Mouse (Mus musculus): Measurements from ENCODE around the gene Cd101. TPM values are rescaled to one million over a fixed set of nuclear protein-coding genes. Genes with fewer than 3 reads are reported as not detected.

The Cd101 gene
- polyA plus RNA-seq, 1 experiment from 2014 or later, result 0.17 TPM

- Histone ChIP-seq H3K9ac (no peak overlapping the region), H3K27ac (peak overlapping the region; percentile 9; the same call in 1 of the 2 replicates), H3K4me1 (peaks cover 19% of the 10 kb centered on the region), H3K27me3 (no peaks in the 10 kb centered on the region), H3K36me3 (no peaks in the 10 kb centered on the region), H3K9me3 (no peaks in the 10 kb centered on the region), H3K4me3 (no peak overlapping the region), H3K4me2 (no peak overlapping the region)
- 26% methylated on average over 4 of the region's 4 CpGs for WGBS
- ATAC-seq (ENCODE audit: borderline replicate concordance, extremely low read depth, low FRiP score, low TSS enrichment), result no peak
These were observed 14.1 kb downstream of the Cd101 start for GRCm38 (mm10) chr3:101015254-101015653.

DNA sequence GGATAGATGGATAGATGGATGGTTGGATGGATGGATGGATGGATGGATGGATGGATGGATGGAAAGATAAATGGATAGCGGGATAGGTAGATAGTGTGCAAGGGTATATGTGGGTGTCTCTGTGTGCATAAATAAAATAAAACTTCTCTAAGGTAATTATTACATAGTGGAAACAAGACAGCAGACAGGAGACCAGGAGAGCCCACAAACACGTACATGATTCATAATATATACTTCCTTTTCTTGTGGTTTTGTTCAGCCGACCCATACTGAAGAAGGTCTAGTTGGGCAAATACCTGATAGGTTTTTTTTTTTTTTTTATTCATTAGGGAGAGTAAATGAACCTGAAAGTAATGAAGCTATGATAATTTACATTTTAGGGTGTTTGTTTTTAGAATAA is 15.8 kb downstream of the Cd101 start:
- Histone ChIP-seq H3K36me3 (no peaks in the 10 kb centered on the region), H3K4me1 (peaks cover 19% of the 10 kb centered on the region), H3K4me3 (no peak overlapping the region), H3K9me3 (no peaks in the 10 kb centered on the region), H3K27ac (no peak overlapping the region), H3K9ac (no peak overlapping the region), H3K27me3 (no peaks in the 10 kb centered on the region), H3K4me2 (no peak overlapping the region)
- WGBS, result 86% methylated on average over 3 of the region's 3 CpGs
- ATAC-seq (ENCODE audit: borderline replicate concordance, extremely low read depth, low FRiP score, low TSS enrichment), result no peak

- Histone ChIP-seq H3K27ac (no peak overlapping the region), H3K27me3 (no peaks in the 10 kb centered on the region), H3K9ac (no peak overlapping the region; the same call in 1 of the 2 replicates), H3K4me3 (no peak overlapping the region), H3K4me1 (peaks cover 19% of the 10 kb centered on the region), H3K4me2 (no peak overlapping the region), H3K36me3 (no peaks in the 10 kb centered on the region), H3K9me3 (no peaks in the 10 kb centered on the region)
- 84% methylated on average over 10 of the region's 10 CpGs for WGBS
- ATAC-seq (ENCODE audit: borderline replicate concordance, extremely low read depth, low FRiP score, low TSS enrichment), result no peak
These were observed 16.4 kb downstream of the Cd101 start for GRCm38 (mm10) chr3:101013005-101013404.

GRCm38 (mm10) chr3:101012597-101012996 is 16.8 kb downstream of the Cd101 start:
- H3K4me1 ChIP-seq, result peaks cover 19% of the 10 kb centered on the region
- H3K9ac ChIP-seq, result no peak overlapping the region
- no peak overlapping the region for H3K4me2 ChIP-seq
- H3K27me3 ChIP-seq, result no peaks in the 10 kb centered on the region
- H3K4me3 ChIP-seq, result no peak overlapping the region
- H3K9me3 ChIP-seq, result no peaks in the 10 kb centered on the region
- no peak overlapping the region for H3K27ac ChIP-seq
- ATAC-seq (ENCODE audit: borderline replicate concordance, extremely low read depth, low FRiP score, low TSS enrichment), result no peak
- H3K36me3 ChIP-seq, result no peaks in the 10 kb centered on the region
- WGBS, result 80% methylated on average over 8 of the region's 8 CpGs

DNA sequence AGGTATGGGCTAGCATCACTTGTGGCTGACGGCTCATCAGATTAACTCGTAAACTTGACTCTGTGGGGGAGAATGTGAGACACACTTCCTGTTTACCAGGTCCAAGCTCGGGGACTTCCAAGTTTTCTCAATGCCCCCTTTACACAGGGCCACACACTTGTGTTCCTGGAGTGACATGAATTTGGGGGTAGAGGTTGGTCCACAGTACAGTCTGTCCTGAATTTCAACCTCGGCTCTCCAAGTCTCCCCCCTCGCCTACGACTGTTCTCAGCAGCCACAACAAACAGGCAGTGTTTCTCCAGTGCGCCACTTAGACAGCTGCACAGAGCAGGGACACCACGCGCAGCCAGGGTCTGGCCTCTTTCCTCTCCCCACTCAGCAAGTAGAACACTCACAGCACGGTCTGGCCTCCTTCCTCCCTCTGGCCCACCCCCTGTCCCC is 17.2 kb downstream of the Cd101 start:
- no peaks in the 10 kb centered on the region for H3K36me3 ChIP-seq
- peaks cover 23% of the 10 kb centered on the region for H3K4me1 ChIP-seq
- no peak overlapping the region for H3K4me2 ChIP-seq
- ATAC-seq (ENCODE audit: borderline replicate concordance, extremely low read depth, low FRiP score, low TSS enrichment), result peak; percentile 59
- 40% methylated on average over 10 of the region's 10 CpGs for WGBS
- H3K9ac ChIP-seq, result no peak overlapping the region
- no peaks in the 10 kb centered on the region for H3K9me3 ChIP-seq
- H3K27me3 ChIP-seq, result no peaks in the 10 kb centered on the region
- no peak overlapping the region for H3K27ac ChIP-seq
- no peak overlapping the region for H3K4me3 ChIP-seq

DNA sequence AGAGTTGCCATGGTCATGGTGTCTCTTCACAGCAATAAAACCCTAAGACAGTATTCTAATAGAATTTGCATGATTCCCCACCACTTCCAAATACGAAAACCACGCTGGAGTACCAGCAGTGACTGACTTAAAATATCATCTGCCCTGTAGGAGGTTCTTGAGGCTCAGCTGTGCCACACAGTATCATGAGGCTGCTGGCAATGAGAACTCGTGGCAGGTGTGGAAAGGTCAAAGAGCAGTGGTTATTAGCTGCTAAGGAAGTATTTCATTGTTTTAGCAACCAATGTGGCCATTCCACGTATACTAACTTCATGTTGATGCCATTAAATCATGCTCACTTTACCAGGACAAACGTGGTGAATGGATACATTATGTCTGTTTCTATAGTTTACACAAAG is 18.2 kb downstream of the Cd101 start:
- 54% methylated on average over 5 of the region's 5 CpGs for WGBS
- H3K4me3 ChIP-seq, result no peak overlapping the region
- H3K27me3 ChIP-seq, result no peaks in the 10 kb centered on the region
- no peaks in the 10 kb centered on the region for H3K36me3 ChIP-seq
- no peak overlapping the region for H3K4me2 ChIP-seq
- no peaks in the 10 kb centered on the region for H3K9me3 ChIP-seq
- H3K9ac ChIP-seq, result no peak overlapping the region
- ATAC-seq (ENCODE audit: borderline replicate concordance, extremely low read depth, low FRiP score, low TSS enrichment), result no peak
- H3K27ac ChIP-seq, result no peak overlapping the region
- H3K4me1 ChIP-seq, result peaks cover 23% of the 10 kb centered on the region

GRCm38 (mm10) chr3:101010589-101011202 is 18.7 kb downstream of the Cd101 start:
- H3K27ac ChIP-seq, result no peak overlapping the region
- no peaks in the 10 kb centered on the region for H3K36me3 ChIP-seq
- WGBS, result 82% methylated on average over 4 of the region's 4 CpGs
- H3K4me3 ChIP-seq, result no peak overlapping the region
- H3K4me2 ChIP-seq, result no peak overlapping the region
- no peaks in the 10 kb centered on the region for H3K9me3 ChIP-seq
- no peaks in the 10 kb centered on the region for H3K27me3 ChIP-seq
- no peak for ATAC-seq (ENCODE audit: borderline replicate concordance, extremely low read depth, low FRiP score, low TSS enrichment)
- H3K9ac ChIP-seq, result no peak overlapping the region
- H3K4me1 ChIP-seq, result peaks cover 27% of the 10 kb centered on the region

DNA sequence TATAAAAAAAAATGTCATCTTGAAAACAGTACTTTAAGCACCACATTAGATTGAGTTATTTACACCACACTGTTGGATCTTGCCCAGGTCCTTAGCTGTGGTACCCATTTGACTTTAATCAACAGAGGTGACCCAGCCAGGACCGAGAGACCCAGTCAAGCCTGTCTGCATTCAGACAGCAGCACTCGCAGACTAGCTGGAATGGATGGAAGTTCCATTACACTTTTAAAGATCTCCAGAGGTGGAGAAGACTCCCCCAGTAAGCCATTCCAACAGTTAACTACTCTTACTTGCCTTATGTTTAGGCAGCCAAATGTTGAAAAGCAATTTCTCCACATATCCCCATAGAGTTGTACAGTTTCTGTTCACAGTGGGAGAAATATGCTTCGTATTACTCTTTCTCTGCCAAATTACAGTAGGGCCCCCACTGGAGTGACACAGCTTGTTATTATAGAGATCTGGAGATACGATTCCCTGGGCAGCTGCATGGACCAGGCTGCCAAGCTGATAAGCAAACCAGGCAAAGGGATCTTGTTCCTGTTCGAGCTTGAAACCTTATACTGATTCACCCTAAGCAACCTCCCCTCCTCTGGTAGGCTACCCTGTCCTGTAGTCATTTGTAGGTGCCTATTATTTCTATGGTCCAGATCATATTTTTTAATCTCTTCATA is 22.1 kb downstream of the Cd101 start:
- Histone ChIP-seq H3K4me2 (no peak overlapping the region), H3K27ac (no peak overlapping the region), H3K9me3 (no peaks in the 10 kb centered on the region), H3K4me1 (peaks cover 14% of the 10 kb centered on the region), H3K36me3 (no peaks in the 10 kb centered on the region), H3K27me3 (no peaks in the 10 kb centered on the region), H3K9ac (no peak overlapping the region), H3K4me3 (no peak overlapping the region)
- 55% methylated on average over 5 of the region's 5 CpGs for WGBS
- no peak for ATAC-seq (ENCODE audit: borderline replicate concordance, extremely low read depth, low FRiP score, low TSS enrichment)

GRCm38 (mm10) chr3:101005392-101005791 is 24.0 kb downstream of the Cd101 start:
- no peak for ATAC-seq (ENCODE audit: borderline replicate concordance, extremely low read depth, low FRiP score, low TSS enrichment)
- Histone ChIP-seq H3K9me3 (no peaks in the 10 kb centered on the region), H3K4me2 (no peak overlapping the region), H3K36me3 (no peaks in the 10 kb centered on the region), H3K4me1 (peaks cover 7% of the 10 kb centered on the region; the same call in 1 of the 2 replicates), H3K27me3 (no peaks in the 10 kb centered on the region), H3K4me3 (no peak overlapping the region), H3K27ac (no peak overlapping the region), H3K9ac (no peak overlapping the region)
- whole genome bisulfite sequencing, result 48% methylated on average over 6 of the region's 6 CpGs

- ATAC-seq (ENCODE audit: borderline replicate concordance, extremely low read depth, low FRiP score, low TSS enrichment), result no peak
- WGBS, result 82% methylated on average over 15 of the region's 15 CpGs
- Histone ChIP-seq H3K36me3 (no peaks in the 10 kb centered on the region), H3K4me3 (no peak overlapping the region), H3K27me3 (no peaks in the 10 kb centered on the region), H3K9me3 (no peaks in the 10 kb centered on the region), H3K27ac (no peak overlapping the region), H3K9ac (no peak overlapping the region), H3K4me2 (no peak overlapping the region), H3K4me1 (peaks cover 12% of the 10 kb centered on the region)
These were observed 25.6 kb downstream of the Cd101 start for GRCm38 (mm10) chr3:101003575-101004356.

GRCm38 (mm10) chr3:100999732-101000131 is 29.6 kb downstream of the Cd101 start:
- Histone ChIP-seq H3K9ac (no peak overlapping the region), H3K4me1 (peaks cover 22% of the 10 kb centered on the region), H3K27me3 (no peaks in the 10 kb centered on the region), H3K9me3 (no peaks in the 10 kb centered on the region), H3K4me2 (no peak overlapping the region), H3K27ac (no peak overlapping the region), H3K4me3 (no peak overlapping the region), H3K36me3 (no peaks in the 10 kb centered on the region)
- 20% methylated on average over 2 of the region's 2 CpGs for WGBS
- ATAC-seq (ENCODE audit: borderline replicate concordance, extremely low read depth, low FRiP score, low TSS enrichment), result no peak

DNA sequence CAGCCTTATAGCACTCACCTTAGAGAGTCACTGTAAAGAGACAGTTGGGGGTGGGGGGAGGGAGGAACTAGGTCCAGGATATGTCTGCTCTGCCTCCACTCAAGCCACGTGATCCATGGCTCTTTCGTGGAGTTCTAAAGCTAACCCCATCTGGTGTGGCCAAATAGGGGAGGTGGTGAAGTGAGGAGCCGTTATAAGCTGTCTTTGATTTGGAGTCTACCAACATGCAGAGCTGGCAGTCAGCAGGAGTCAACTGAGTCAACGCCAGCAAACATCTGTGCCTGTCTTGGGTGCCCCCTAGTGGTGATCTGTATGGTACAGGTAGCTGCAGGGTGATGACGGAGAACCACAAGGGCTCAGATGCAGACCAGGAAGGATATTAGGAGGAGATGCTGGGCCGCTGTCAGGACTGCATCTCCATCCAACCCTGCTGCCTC is 30.4 kb downstream of the Cd101 start:
- Histone ChIP-seq H3K4me1 (peaks cover 26% of the 10 kb centered on the region), H3K4me2 (peak overlapping the region; percentile 21; the same call in 1 of the 2 replicates), H3K4me3 (no peak overlapping the region), H3K27me3 (no peaks in the 10 kb centered on the region), H3K36me3 (no peaks in the 10 kb centered on the region), H3K9me3 (no peaks in the 10 kb centered on the region), H3K9ac (no peak overlapping the region), H3K27ac (no peak overlapping the region)
- peak; percentile 56 for ATAC-seq (ENCODE audit: borderline replicate concordance, extremely low read depth, low FRiP score, low TSS enrichment)
- WGBS, result 8% methylated on average over 6 of the region's 6 CpGs

Measured in lung, embryonic 15.5 days (tissue).